Mouse (Mus musculus) activated CD4-positive, CD25-positive, alpha-beta regulatory T cell, adult 4 months (primary cell): ENCODE results near the gene Limch1. TPM values are rescaled to one million over a fixed set of nuclear protein-coding genes. Genes with fewer than 3 reads are reported as not detected.

Source experiments
- ATAC-seq: one replicate; pipeline ENCODE4 v1.8.0; 2017
- polyA plus RNA-seq, 2 experiments: library from polyadenylated mRNA; unstranded; fragments of 100-300 nt; shearing (Covaris generic); gene quantifications; one replicate each; pipeline ENCODE4 v1.2.1; 2017

The Limch1 gene
- polyA plus RNA-seq, 2 experiments from 2014 or later: 0.16 TPM; not detected in 1

- ATAC-seq: no peak
Measured at GRCm38 (mm10) chr5:66836892-66837291, 91.3 kb downstream of the Limch1 start.

GRCm38 (mm10) chr5:66841971-66842370, 96.3 kb downstream of the Limch1 start:
- ATAC-seq: no peak

DNA sequence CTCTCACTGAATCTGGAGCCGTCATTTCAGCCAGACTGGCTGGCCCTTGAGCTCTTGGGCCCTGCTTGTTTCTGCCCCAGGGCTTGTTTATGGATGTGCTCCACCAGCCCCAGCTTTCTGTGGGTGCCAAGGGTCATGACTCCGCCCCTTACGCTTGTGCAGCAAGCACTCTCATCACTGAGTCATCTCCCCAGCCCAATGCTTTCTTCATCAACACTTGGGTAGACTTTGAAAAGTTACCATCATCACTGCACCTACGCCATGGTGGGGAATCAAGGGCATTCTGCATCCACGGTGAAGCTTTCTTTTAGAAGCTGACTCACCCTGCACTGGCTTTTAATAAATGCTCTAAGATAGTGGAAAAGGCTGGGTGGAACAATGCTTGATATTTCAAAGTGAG, 97.1 kb downstream of the Limch1 start:
- no peak for ATAC-seq

GRCm38 (mm10) chr5:66848136-66848535, 102.5 kb downstream of the Limch1 start:
- no peak for ATAC-seq

DNA sequence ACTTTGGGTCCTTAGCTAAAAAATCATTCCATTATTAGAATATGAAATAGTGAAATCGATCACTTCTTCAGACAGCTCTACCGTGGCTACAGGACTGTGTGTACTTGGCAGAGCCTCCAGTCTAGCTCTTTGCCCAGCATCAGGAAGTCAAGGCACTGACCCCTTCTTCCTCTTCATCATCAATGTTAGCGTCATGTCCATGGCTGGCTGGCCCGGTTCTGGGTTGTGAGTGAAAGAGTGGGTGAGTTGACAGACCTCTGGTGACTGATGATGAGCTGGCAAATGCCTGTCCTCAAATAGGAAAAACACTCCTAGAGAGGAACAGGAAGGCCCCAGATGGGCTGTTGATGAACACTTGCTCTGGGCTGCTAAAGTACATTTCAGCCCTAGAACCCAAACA, 103.5 kb downstream of the Limch1 start:
- ATAC-seq: no peak

GRCm38 (mm10) chr5:66850721-66851251, 105.2 kb downstream of the Limch1 start:
- no peak for ATAC-seq

GRCm38 (mm10) chr5:66851708-66852107, 106.1 kb downstream of the Limch1 start:
- ATAC-seq: no peak

DNA sequence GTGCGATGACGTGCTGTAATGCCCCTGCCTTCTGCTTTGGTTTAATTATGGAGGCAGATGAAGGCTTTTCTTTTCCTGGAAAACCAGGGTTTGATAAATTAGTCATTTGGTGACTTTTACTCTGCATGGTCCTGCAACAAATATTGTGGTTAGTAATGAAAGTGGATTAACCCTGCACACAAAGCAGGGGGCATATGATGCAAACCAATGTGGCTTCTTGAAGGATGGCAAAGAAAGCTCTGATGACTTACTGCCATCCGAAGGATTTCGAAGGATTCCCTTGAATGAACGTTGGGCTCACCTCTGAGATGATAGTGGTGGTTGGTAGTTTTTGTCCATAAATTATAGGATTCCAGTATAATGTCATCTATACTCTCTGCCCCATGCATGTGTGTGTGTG, 108.6 kb downstream of the Limch1 start:
- ATAC-seq: no peak

DNA sequence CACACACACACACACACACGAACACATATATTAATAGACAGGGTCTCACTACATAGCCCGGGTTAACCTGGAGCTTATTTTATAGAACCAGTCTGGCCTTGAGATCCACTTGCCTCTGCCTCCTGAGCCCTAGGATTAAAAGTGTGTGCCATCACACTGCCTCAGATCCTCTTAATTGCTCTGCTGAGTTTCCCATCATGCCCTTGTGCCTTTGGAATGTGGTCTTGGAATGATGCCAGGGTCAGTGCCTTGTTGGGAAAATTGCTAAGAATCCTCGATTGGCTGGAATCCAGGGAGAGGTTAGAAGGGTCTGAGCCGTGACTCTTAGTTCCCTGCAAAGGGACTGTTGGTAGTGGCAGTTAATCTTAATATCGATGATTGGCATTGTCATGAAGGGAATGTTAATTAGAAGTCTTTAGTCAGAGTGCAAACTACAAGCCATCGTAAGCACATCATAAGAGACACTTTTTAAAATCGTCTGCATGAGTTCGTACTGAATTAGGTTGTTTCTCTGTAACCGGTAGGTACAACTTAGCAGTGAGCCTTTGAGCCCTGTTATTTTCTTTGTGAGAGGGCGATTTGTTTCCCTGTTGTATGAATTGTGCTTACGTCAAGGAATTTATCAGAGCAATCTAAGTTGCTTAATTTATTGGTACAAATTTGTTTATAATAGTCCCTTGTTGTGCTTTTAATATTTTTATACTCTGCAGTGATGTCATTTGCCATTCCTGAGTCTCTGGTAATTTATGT, 109.9 kb downstream of the Limch1 start:
- no peak for ATAC-seq

DNA sequence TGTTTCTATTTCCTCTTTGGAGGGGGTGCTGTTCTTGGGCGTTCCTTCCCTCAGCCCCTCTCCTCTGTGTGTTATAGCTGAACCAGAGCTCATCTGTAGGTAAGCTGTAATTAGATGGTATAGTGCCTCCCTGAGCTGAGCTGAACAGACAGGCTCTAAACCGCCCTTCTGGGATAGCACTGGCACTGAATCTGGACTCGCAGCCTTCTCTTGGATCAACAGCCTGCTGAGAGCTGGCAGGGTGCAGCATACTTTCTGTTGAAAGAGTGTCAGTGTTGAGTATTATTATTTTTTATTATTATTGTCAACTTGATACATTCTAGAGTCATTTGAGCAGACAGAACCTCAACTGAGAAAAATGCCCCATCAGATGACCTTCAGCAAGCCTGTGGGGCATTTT, 113.9 kb downstream of the Limch1 start:
- no peak for ATAC-seq

- no peak for ATAC-seq
Measured at GRCm38 (mm10) chr5:66861232-66862035, 115.8 kb downstream of the Limch1 start.

DNA sequence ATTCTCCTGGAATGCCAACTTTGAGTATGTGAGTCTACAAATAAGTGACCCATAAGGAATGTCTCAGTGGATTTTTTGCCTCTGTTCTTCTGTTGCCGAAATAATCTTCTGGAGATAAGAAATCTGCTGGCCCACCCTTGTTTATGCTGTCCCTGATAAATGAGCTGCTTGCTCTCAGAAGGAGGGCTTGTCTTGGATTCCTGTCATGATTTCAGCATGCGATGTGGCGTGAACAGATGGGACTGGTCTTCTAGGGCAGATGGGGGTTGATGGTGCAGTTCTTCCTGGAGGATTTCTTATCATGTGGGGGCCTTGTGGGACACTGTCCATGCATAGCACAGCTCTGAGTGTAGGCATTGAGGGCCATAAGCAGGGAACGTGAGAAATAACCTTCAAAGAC, 116.5 kb downstream of the Limch1 start:
- ATAC-seq: no peak

GRCm38 (mm10) chr5:66865229-66865628, 119.6 kb downstream of the Limch1 start:
- ATAC-seq: no peak

GRCm38 (mm10) chr5:66866019-66866418, 120.4 kb downstream of the Limch1 start:
- ATAC-seq: no peak

DNA sequence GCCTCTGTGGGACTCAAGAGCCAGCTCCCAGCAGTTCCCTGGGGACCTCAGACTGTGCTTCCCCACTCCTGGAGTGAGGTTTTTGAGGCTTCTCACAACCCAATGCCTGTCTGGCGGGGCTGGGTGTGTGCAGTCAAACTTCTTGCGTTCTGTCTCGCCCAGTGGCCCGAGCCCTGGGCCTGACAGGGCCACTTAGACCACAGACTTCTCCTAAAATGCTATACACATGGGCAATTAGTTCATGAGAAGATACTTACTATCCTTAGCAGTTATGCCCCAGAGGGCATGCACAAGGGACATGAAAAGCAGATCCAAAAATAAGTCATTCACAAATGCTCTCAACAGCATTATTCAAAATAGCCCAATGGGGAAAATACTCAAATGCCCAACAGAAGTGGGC, 123.9 kb downstream of the Limch1 start:
- ATAC-seq: no peak

GRCm38 (mm10) chr5:66871521-66872050, 126.0 kb downstream of the Limch1 start:
- ATAC-seq: no peak

GRCm38 (mm10) chr5:66872053-66872452, 126.4 kb downstream of the Limch1 start:
- no peak for ATAC-seq

- no peak for ATAC-seq
Measured at GRCm38 (mm10) chr5:66872681-66873080, 127.1 kb downstream of the Limch1 start.

DNA sequence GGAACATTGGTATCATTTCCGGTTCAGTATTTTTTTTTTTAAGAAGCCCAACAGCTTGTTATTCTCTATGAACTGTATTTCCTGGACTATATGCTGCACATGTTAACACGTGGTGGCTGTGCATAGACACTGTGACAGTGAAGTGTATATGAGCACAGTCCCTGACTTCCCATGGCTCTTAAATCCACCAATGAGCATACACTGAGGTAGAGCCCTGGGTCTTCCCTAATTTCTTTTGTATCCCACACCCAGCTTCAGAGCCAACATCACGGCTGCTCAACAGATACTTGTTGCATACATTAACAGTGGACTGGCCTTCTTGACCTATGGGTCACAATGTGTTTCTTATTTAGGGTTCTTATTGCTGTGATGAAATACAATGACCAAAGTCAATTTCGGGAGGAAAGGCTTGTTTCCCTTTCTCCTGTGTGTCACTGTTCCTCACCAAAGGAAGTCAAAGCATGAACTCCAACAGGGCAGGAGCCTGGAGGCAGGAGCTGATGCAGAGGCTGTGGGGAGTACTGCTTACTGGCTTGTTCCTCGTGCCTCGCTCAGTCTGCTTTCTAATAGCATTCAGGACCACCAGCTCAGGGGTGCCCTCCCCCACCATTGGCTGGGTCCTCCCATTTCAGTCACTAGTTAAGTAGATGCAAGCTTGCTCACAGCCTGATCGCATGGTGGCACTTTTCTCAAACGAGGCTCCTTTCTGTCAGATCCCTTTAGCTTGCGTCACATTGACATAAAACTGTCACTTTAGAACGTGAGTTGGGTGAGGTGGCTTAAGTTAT, 130.6 kb downstream of the Limch1 start:
- no peak for ATAC-seq

GRCm38 (mm10) chr5:66877066-66877465, 131.4 kb downstream of the Limch1 start:
- no peak for ATAC-seq

DNA sequence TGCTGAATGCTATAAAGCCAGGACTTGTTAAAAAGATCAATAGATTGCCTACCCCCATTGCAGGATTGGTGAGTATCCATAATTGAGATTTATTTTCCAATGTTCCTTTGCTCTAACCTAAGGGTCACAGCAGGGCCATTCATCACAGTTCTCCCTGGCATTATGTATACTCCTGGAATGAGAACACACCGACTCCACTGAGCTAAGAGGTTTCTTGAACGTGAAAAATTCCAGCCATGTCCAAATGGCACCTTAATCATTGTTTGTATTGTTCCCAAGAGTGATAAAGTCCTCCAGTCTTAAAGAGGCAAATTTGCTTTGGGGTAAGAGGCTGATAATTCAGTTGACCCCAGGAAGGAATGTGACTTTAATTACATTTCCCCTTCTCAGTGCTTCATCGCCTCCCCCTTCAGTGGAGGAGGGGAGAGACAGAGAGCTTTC, 136.3 kb downstream of the Limch1 start:
- ATAC-seq: no peak

GRCm38 (mm10) chr5:66882718-66883117, 137.1 kb downstream of the Limch1 start:
- no peak for ATAC-seq

DNA sequence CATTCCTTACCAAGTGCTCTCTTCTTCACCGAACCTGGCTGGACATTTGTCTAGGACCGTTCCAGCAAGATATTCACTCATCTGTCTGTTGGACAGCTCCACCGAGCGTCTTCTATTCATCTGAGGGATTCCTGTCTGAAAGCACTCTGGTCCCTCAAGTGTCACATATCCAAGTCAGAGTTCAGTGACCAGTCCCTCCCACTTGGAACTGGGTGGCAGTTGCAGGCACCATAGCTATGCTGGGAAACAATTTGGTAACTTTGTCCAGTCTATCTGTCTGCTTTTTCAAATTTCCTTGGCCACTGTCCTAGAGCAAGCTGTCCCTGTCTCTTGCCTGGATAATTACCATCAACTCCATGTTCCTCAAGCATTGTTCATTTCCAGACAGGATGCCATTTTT, 138.9 kb downstream of the Limch1 start:
- no peak for ATAC-seq
